Mouse (Mus musculus) hindbrain, embryonic 13.5 days (tissue): ENCODE measurements around the gene Slc26a9. TPM values are rescaled to one million over a fixed set of nuclear protein-coding genes. Genes with fewer than 3 reads are reported as not detected.

Experiments
- ATAC-seq: fragments of 200-750 bp; cut with Nextera tagmentation; 2 replicates; pipeline ENCODE4 v1.8.0; 2017; ENCODE audit warnings: moderate TSS enrichment; ENCODE audit not compliant: low FRiP score
- H3K27ac ChIP-seq: fragments of 300-500 bp; sonication (generic); 2 replicates; pipeline ENCODE4 v1.5.1; 2015; ENCODE audit warnings: inconsistent platforms, mild to moderate bottlenecking, moderate library complexity
- H3K27me3 ChIP-seq: fragments of 300-500 bp; sonication (generic); 2 replicates; pipeline ENCODE4 v1.6.1; 2015; ENCODE audit warnings: mild to moderate bottlenecking, inconsistent platforms
- H3K36me3 ChIP-seq: fragments of 300-500 bp; sonication (generic); 2 replicates; pipeline ENCODE4 v1.6.1; 2015; ENCODE audit warnings: mild to moderate bottlenecking, inconsistent platforms
- H3K4me1 ChIP-seq: fragments of 300-500 bp; sonication (generic); replicated peaks from 2 replicates; pipeline ENCODE4 v1.6.1; 2015; ENCODE audit warnings: inconsistent platforms
- H3K4me2 ChIP-seq: fragments of 300-500 bp; sonication (generic); 2 replicates; pipeline ENCODE4 v1.6.1; 2015; ENCODE audit warnings: inconsistent platforms, mild to moderate bottlenecking, moderate library complexity
- H3K4me3 ChIP-seq: fragments of 300-500 bp; sonication (generic); 2 replicates; pipeline ENCODE4 v1.5.1; 2015; ENCODE audit warnings: mild to moderate bottlenecking, inconsistent platforms
- H3K9ac ChIP-seq: fragments of 300-500 bp; sonication (generic); 2 replicates; pipeline ENCODE4 v1.6.1; 2015; ENCODE audit warnings: mild to moderate bottlenecking, inconsistent platforms
- H3K9me3 ChIP-seq: fragments of 300-500 bp; sonication (generic); 2 replicates; pipeline ENCODE4 v1.6.1; 2016; ENCODE audit warnings: inconsistent platforms
- WGBS: fragments of 180-500 bp; shearing (Covaris S2); methylation state at CpG from one replicate; pipeline ENCODE4 v1.1.7; 2015; 5-methylcytosine and 5-hydroxymethylcytosine counted together
- polyA plus RNA-seq: library from polyadenylated mRNA; unstranded; fragments of >200 nt; fragmentation: Nextera tagmentation; extraction: Ambion mirVana; gene quantifications from 2 replicates; pipeline ENCODE4 v1.2.1, GENCODE M21; 2015

The Slc26a9 gene
- polyA plus RNA-seq, 1 experiment from 2014 or later: 0.05 TPM

DNA sequence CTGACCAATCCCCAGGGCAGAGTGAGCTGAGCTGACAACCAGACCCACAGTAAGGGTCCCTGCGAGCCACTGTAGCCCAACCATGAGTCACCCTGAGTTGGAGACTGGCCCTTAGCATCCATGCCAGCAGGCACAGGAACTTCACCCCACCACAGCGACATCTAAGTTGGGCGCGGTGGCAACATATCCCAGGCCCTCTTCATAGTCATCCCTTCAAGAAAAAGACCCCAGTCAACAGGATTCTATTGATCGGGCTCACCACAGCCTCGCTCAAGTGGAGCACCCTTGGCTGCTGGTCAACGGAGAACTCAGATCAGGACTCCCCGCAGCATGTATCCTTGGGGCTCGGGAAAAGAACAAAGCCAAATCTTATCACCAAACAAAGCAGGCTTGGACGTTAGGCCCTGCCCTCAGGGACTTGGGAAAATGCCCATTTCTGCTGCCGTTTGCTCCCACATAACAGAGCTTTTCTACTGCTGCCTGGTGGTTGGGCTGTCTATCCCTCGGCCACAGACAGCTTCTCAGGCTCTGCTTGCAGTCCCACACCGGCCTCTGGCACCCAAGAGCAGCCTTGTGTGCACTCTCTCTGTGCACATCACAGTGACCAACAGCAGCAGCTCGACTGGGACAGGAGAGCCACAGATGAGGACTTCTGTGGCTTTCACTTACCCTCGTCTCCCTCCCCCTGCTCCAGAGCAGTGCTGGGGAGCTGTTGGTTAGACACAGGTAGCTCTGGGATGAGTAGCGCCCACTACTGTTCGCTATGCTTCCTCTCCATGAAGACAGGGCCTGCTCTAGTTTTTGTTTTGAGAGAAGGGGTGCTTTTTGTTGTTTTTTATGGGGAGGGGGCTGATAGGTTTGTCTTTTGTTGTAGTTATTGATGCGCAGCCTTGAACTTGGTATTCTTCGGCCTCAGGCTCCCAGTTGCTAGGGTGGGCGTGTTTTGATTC, 29.2 kb upstream of the Slc26a9 start:
- H3K27ac ChIP-seq: no peak overlapping the region
- 0 out of 2 replicates have a peak, but pooled peaks cover 2% of the 10 kb centered on the region for H3K27me3 ChIP-seq
- no peaks in the 10 kb centered on the region for H3K36me3 ChIP-seq
- H3K9me3 ChIP-seq: no peaks in the 10 kb centered on the region
- 70% methylated on average over 20 of the region's 20 CpGs for WGBS
- ATAC-seq: no peak
- no peak overlapping the region for H3K9ac ChIP-seq
- H3K4me2 ChIP-seq: no peak overlapping the region
- H3K4me3 ChIP-seq: no peak overlapping the region
- no peaks in the 10 kb centered on the region for H3K4me1 ChIP-seq

DNA sequence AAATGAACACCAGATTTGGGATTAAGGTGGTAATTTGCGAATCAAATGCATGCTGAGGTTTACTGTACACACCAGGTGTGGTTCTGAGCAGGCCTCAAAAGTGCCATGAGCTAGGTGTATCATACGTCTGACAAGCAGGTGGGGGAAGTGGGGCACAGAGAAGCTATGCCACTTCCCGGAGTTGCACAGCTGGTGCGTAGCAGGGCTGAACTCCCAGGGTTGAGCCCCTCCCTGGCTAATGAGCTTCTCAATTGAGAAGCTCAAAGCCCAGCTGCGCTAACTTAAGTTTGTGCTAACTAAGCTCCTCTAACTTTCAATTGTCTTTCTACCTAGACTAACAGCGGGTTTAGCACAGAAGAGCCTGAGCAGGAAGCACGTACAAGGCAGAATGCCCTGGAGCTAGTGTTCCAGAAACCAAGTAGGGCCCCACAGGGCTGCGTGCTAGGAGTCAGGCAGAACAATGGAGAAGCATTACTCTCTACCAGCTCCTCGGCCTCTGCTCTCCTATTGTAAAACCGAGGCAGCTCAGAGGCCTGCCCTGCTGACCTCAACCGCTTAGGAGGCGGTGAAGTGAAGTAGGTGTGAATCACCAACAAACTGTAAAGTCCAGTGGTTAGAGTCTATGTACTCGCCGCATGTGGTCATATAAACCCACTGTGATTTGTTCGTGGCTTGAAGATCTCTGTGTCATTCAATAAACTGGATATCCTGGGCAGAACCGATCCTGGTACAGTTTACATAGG, 24.7 kb upstream of the Slc26a9 start:
- H3K4me1 ChIP-seq: peaks cover 3% of the 10 kb centered on the region; the same call in 1 of the 2 replicates
- H3K27me3 ChIP-seq: no peaks in the 10 kb centered on the region
- H3K4me3 ChIP-seq: no peak overlapping the region
- H3K27ac ChIP-seq: no peak overlapping the region
- no peak for ATAC-seq
- no peaks in the 10 kb centered on the region for H3K36me3 ChIP-seq
- WGBS: 61% methylated on average over 16 of the region's 16 CpGs
- no peak overlapping the region for H3K9ac ChIP-seq
- no peaks in the 10 kb centered on the region for H3K9me3 ChIP-seq
- no peak overlapping the region for H3K4me2 ChIP-seq

DNA sequence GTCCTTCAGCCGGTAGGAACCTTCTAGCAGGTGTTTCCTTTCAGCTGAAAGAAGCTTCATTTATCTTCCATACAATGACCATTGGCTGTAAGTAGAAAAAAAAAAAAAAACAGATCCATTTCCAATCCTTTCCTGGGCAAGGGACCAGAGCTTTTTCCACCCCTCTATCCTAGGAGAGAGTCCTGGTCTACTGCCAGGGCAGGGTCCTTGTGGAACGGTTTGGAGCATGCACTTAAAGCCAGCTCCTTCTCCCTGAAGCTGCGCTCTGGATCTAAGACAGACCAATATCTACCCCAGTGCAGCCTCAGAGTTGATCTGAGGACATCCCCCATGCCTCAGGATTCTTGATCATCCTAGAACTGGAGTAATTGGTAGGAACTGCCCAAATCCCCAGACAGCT, 21.8 kb upstream of the Slc26a9 start:
- 88% methylated on average over 3 of the region's 3 CpGs for WGBS
- Histone ChIP-seq H3K36me3 (no peaks in the 10 kb centered on the region), H3K4me3 (no peak overlapping the region), H3K27ac (no peak overlapping the region), H3K4me2 (no peak overlapping the region), H3K9me3 (no peaks in the 10 kb centered on the region), H3K4me1 (peaks cover 3% of the 10 kb centered on the region; the same call in 1 of the 2 replicates), H3K9ac (no peak overlapping the region), H3K27me3 (no peaks in the 10 kb centered on the region)
- no peak for ATAC-seq

DNA sequence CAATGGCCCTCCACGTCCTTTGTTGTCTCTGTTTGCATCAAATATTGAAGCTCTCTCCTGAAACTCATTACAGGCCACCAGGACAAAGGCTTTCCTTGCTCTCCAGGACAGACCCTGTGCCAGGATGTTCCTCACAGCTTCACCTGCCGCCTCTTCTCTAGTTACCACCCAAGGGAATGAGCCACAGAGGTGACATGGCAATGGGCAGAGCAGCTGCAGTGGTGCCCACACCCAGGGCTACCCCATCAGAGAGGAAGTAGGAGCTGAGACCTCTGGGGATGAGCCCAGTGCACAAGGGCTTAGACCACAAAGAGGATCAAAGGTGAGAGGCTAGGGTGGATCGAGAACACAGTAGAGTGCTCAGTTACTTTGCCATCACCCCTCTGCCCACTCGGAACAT, 20.3 kb upstream of the Slc26a9 start:
- no peak overlapping the region for H3K27ac ChIP-seq

DNA sequence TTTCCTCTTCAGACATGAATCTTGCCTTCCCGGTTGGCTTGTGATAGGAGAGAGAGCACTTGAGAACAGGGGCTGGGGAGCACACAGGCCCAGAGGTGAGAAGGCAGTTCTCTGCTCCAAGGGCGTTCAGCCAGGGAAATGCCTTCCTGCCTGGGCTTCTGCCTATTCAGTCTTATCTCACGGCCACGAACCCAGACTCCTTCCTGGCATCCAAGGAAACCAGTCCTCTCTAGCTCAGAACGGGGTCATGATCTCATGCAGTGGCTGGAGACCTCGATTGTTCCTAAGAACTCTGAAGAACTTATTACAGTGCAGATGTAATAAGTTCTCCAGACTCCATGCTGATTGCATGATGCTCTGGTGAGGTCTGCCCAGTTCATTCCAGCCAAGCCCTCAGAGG, 17.2 kb upstream of the Slc26a9 start:
- Histone ChIP-seq H3K9me3 (no peaks in the 10 kb centered on the region), H3K27me3 (no peaks in the 10 kb centered on the region), H3K27ac (no peak overlapping the region), H3K36me3 (no peaks in the 10 kb centered on the region), H3K4me1 (peaks cover 3% of the 10 kb centered on the region; the same call in 1 of the 2 replicates), H3K4me3 (no peak overlapping the region), H3K9ac (no peak overlapping the region), H3K4me2 (no peak overlapping the region)
- WGBS: 77% methylated on average over 6 of the region's 6 CpGs
- ATAC-seq: no peak

More for the DNA sequence above, 20.3 kb upstream of the Slc26a9 start:
- no peaks in the 10 kb centered on the region for H3K27me3 ChIP-seq
- H3K4me3 ChIP-seq: no peak overlapping the region
- no peak overlapping the region for H3K9ac ChIP-seq
- no peak overlapping the region for H3K4me2 ChIP-seq
- H3K36me3 ChIP-seq: no peaks in the 10 kb centered on the region
- no peaks in the 10 kb centered on the region for H3K9me3 ChIP-seq
- WGBS: 65% methylated on average over 4 of the region's 4 CpGs
- no peak for ATAC-seq
- H3K4me1 ChIP-seq: peaks cover 3% of the 10 kb centered on the region; the same call in 1 of the 2 replicates

DNA sequence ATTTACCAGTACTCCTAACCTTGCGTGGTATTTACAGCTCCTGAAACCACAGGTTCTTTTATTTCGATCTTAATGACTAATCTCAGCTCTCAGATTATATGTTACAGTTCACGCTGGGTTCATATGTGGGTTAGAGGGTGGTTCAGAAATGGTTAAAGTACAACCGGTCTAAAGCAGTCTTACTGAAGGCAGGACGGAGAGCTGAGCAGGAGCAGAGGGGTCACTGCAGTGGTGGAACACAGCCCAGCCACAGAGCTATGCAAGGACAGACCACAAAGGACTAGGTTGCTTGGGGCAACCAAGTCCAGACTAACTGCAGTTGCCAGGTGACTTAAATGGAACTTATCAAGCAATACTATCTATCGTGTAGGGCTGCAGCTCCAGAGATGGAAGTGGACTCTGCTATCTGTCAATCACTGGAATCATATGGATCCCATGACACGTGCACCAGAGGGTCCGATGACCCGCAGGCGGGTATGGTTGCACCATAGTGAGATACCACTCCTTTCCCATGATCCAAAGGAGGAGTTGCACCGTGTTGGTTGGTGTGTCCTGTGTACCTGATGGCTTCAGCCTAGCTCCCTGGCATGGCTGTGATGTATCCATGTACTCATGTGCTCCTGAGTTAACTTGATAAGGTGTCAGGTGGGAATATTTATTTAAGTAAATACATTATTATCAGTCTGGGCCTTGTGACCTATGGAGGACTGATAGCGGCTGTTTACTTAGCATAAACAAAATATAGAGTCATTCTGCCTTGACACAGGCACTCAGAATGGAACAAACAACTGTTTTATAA, 13.0 kb upstream of the Slc26a9 start:
- H3K9ac ChIP-seq: no peak overlapping the region
- H3K27ac ChIP-seq: no peak overlapping the region
- 81% methylated on average over 12 of the region's 12 CpGs for WGBS
- no peak for ATAC-seq
- no peaks in the 10 kb centered on the region for H3K36me3 ChIP-seq
- H3K4me3 ChIP-seq: no peak overlapping the region
- H3K9me3 ChIP-seq: no peaks in the 10 kb centered on the region
- no peak overlapping the region for H3K4me2 ChIP-seq
- no peaks in the 10 kb centered on the region for H3K4me1 ChIP-seq
- no peaks in the 10 kb centered on the region for H3K27me3 ChIP-seq

DNA sequence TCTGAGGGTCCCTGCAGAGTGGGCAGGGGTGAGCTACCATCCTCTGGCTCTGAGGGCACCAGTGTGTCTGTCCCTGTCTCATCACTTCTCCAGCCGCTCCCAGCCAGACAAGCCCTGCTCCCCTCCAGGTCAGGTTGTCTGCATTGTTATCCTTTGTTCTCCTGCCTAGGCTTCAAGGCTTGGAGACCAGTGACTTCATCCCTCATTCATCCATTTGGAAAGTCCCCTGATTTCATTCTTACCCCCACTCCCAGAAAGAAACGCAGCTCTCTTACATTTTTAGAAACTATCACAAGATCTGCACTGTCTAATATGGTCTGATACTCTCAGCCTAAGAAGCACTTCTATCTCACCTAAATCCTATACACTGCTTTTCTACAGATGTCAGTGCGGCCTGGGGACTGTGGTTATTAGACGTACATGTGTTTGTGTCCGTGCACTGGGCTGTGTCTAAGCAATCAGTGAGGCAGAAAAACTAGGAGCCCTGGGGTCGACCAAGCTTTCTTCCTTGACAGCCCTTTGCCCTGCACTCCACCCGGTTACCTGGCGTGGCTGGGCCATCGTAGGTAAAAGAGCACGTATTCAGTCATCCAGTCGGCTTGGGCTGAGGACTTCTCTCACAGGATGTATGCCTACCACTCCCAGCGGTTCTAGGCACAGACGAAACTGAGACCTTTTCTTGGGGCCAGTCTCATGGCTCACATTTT, 10.2 kb upstream of the Slc26a9 start:
- H3K4me2 ChIP-seq: no peak overlapping the region
- H3K9ac ChIP-seq: no peak overlapping the region
- WGBS: 42% methylated on average over 13 of the region's 13 CpGs
- H3K4me1 ChIP-seq: no peaks in the 10 kb centered on the region
- no peaks in the 10 kb centered on the region for H3K27me3 ChIP-seq
- H3K36me3 ChIP-seq: no peaks in the 10 kb centered on the region
- no peaks in the 10 kb centered on the region for H3K9me3 ChIP-seq
- ATAC-seq: no peak
- no peak overlapping the region for H3K4me3 ChIP-seq
- no peak overlapping the region for H3K27ac ChIP-seq

DNA sequence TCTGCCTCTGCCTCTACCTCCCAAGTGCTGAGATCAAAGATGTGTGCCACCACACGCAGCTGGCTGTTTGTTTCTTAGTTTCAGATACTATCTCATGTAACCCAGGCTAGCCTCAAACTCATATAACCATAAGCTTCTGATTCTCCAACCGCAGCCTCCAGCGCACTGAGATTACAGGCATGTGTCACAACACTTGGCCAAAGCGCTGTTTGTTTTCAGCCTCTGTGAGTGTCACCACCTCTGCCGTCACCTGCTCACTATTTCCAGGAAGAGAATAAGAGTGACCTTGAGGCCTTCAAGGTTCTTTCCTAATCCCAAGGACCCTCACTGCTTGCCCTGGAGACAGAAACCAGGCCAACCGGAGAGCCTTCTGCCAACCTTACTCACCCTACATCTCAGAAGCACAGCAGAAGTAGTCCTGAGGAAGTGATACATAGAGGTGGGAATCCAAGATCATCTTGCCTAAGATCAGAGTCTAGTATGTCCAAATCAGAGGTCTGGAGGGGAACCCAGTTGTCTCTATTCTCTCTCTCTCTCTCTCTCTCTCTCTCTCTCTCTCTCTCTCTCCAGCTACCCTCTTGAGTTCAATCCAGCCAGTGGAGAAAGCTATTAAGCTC, 9.1 kb upstream of the Slc26a9 start:
- WGBS: 96% methylated on average over 6 of the region's 6 CpGs
- H3K9me3 ChIP-seq: no peaks in the 10 kb centered on the region
- H3K27ac ChIP-seq: no peak overlapping the region
- no peaks in the 10 kb centered on the region for H3K27me3 ChIP-seq
- no peak overlapping the region for H3K4me3 ChIP-seq
- no peaks in the 10 kb centered on the region for H3K36me3 ChIP-seq
- ATAC-seq: no peak
- no peak overlapping the region for H3K9ac ChIP-seq
- H3K4me1 ChIP-seq: no peaks in the 10 kb centered on the region
- no peak overlapping the region for H3K4me2 ChIP-seq

DNA sequence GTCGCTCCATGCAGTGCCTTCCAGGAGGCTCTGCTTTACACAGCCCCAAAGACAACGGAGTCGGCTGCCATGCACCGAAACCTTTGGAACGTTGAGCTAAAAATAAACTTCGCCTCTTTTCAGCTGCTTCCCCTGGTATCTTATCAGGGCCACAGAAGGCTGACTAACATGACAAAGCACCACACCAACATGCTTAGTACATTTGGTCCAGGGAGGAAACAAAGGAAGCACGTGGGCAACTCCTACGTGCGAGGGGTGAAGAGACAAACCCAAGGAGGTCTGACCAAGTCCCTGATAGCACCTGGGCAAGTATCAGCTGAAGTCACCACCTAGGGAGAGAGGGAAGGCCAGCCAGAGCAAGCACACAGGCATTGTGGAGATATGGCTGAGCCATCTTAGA, 7.3 kb upstream of the Slc26a9 start:
- H3K36me3 ChIP-seq: no peaks in the 10 kb centered on the region
- H3K27me3 ChIP-seq: no peaks in the 10 kb centered on the region
- no peaks in the 10 kb centered on the region for H3K4me1 ChIP-seq
- no peak overlapping the region for H3K27ac ChIP-seq
- 87% methylated on average over 9 of the region's 9 CpGs for WGBS
- H3K4me3 ChIP-seq: no peak overlapping the region
- H3K9me3 ChIP-seq: no peaks in the 10 kb centered on the region
- ATAC-seq: no peak
- no peak overlapping the region for H3K4me2 ChIP-seq
- no peak overlapping the region for H3K9ac ChIP-seq

DNA sequence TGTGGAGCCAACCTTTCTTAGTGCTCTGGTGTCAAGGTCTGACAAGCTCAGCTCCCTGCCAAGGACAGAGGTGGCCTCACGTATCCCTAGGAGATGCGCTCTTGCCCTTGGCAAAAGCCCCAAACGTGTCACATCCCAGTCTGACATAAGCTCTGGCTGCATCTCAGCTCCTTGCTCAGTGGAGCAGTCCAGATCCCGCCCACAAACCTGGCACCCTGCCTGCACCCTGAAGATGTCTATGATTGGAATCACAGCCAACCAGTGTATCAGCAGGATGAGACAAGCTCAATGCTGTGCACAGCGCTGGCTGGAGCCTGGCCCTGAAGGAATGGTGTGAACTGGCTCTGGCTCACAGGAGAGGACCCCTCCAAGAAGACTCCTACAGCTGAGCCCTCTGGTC, 6.6 kb upstream of the Slc26a9 start:
- Histone ChIP-seq H3K9ac (no peak overlapping the region), H3K27me3 (no peaks in the 10 kb centered on the region), H3K4me2 (no peak overlapping the region), H3K4me3 (no peak overlapping the region), H3K9me3 (no peaks in the 10 kb centered on the region), H3K4me1 (no peaks in the 10 kb centered on the region), H3K36me3 (no peaks in the 10 kb centered on the region), H3K27ac (no peak overlapping the region)
- peak; percentile 61 for ATAC-seq
- WGBS: 68% methylated on average over 5 of the region's 5 CpGs

DNA sequence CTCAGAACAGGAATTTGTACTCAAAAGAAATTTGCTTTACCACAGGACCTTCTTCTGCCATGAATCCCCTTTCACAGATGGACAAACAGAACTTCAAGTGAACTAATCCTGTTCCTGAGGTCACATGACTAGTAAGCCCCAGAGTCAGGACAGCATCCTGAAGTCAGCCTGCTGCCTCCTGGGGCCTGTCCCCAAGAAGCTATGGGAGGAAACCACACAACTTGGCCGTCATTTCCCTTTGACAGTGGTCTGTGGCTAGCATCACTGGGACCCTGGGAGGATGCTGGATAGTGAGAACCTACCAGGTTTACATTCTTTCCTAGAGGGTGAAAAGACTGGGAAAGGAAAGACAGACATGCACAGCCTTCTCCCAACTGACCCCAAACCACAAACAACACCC, 5.1 kb upstream of the Slc26a9 start:
- no peaks in the 10 kb centered on the region for H3K4me1 ChIP-seq
- H3K4me3 ChIP-seq: no peak overlapping the region
- WGBS: 76% methylated on average over 1 of the region's 1 CpGs
- H3K9me3 ChIP-seq: no peaks in the 10 kb centered on the region
- no peaks in the 10 kb centered on the region for H3K36me3 ChIP-seq
- H3K27ac ChIP-seq: no peak overlapping the region
- no peak overlapping the region for H3K4me2 ChIP-seq
- no peak for ATAC-seq
- no peak overlapping the region for H3K9ac ChIP-seq
- no peaks in the 10 kb centered on the region for H3K27me3 ChIP-seq
